Mouse (Mus musculus) cortical plate, adult 2 months (tissue): ENCODE measurements at regions not wholly inside any gene's neighbourhood (a gene's known extent, or its start where the extent isn't known, plus 50 kb on each side); places are given as distances from the start of the nearest gene placed in this dataset.

Source experiments
- CTCF ChIP-seq: fragments of 200-500 bp; IDR thresholded peaks from 2 replicates; pipeline ENCODE4 v1.5.1; 2011; ENCODE audit warnings: mild to moderate bottlenecking, control low read depth, low read length; ENCODE audit not compliant: insufficient read depth; ENCODE audit errors: extremely low read depth
- POLR2A ChIP-seq: fragments of 200-500 bp; IDR thresholded peaks from 2 replicates; pipeline ENCODE4 v1.6.1; 2011; ENCODE audit warnings: mild to moderate bottlenecking, low read length, control low read depth; ENCODE audit not compliant: insufficient read depth; ENCODE audit errors: extremely low read depth

DNA sequence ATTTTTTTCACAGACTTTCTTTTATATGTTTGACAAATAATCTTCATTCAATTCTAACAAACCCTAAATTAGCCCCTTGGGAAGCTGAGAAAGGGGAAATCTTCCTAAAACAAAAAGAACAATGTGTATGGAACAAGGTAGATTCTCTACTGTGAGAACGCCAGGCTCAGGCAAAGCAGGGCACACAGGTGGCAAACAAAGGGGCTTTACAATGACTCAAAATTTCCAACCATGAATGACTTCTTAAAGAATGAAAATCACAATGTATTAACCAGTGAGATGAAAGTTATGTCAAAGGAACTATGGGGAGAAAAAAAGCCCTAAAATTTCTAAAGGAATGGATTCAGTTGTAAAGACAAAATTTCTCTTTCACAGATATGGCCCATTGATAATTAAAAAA, 262.3 kb downstream of the Kcnj2 start:
- TF ChIP-seq CTCF, result no peak
- TF ChIP-seq POLR2A, result no peak
